Mouse (Mus musculus): ENCODE measurements around the gene Slc25a21.

Gene Slc25a21

DNA sequence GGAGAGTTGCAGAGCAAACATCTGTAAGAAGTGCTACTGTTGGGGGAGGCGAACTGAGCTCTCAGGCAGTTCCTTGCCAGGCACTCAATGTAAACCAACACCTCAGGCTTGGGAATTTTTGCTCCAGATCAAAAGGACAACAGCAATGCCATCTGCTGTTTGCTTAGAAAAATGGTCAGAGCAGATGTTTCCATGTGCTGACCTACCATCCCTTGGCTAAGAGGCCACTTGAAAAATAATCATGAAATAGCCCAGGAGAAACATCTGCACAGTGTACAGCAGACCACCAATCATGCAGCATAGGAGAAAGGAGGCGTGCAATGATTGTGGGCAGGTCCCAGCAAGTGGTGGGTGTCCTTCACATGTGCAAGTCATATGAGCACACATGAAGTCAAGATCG, 180.9 kb downstream of the Slc25a21 start:
- Histone ChIP-seq H3K27me3 (ENCODE audit: control insufficient read depth, insufficient read depth, low read length, poor library complexity, severe bottlenecking) (no peaks in the 10 kb centered on the region), H3K36me3 (ENCODE audit: control insufficient read depth, insufficient read depth, low read length, poor library complexity, severe bottlenecking) (no peaks in the 10 kb centered on the region)
- DNase-seq (ENCODE audit: low read depth, low spot score), result no peak

DNA sequence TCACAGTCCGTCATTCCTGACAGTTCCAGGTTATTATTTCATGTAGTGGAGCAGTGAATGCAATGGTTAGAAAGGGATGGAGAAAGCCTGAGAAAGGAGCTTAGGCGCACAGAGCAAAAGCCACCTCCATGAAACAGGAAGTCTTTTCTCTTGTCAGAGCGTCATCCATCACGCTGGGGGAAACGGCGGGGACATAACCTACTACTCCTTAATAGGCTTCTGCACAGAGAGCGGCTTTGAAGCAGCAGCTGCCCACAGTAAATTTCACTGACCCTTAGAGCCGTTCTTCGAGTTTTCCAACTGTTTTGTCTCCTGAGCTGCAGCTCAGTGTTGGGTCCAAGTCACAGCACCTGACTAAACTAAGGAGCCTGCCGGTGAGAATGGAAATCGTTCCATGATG, 188.3 kb downstream of the Slc25a21 start:
- no peaks in the 10 kb centered on the region for H3K27me3 ChIP-seq (ENCODE audit: control insufficient read depth, insufficient read depth, low read length, poor library complexity, severe bottlenecking)
- DNase-seq (ENCODE audit: low read depth, low spot score), result no peak

DNA sequence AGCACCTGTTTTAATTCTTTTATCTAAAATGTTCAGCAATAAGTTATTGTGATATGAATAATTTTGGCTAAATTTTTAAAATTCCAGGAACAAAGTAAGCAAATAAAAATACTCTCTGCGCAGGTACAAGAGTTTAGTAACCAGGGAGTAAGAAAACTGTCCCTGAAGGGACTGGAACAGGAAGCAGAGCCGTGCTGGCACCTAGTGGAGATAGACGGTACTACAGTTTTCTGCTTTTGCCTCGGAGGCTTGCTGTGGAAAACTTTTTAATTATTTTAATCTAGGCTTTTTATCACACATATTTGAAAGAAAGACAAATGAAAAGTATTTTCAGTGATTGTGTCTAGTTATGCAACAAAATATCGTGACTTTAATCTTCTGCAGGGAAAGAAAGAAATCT, 211.2 kb downstream of the Slc25a21 start:
- no peaks in the 10 kb centered on the region for H3K27me3 ChIP-seq (ENCODE audit: control insufficient read depth, insufficient read depth, low read length, poor library complexity, severe bottlenecking)
- no peaks in the 10 kb centered on the region for H3K36me3 ChIP-seq (ENCODE audit: control insufficient read depth, insufficient read depth, low read length, poor library complexity, severe bottlenecking)
- peak; percentile 36 for DNase-seq (ENCODE audit: low read depth, low spot score)

More for the DNA sequence above, 188.3 kb downstream of the Slc25a21 start:
- no peaks in the 10 kb centered on the region for H3K36me3 ChIP-seq (ENCODE audit: control insufficient read depth, insufficient read depth, low read length, poor library complexity, severe bottlenecking)

DNA sequence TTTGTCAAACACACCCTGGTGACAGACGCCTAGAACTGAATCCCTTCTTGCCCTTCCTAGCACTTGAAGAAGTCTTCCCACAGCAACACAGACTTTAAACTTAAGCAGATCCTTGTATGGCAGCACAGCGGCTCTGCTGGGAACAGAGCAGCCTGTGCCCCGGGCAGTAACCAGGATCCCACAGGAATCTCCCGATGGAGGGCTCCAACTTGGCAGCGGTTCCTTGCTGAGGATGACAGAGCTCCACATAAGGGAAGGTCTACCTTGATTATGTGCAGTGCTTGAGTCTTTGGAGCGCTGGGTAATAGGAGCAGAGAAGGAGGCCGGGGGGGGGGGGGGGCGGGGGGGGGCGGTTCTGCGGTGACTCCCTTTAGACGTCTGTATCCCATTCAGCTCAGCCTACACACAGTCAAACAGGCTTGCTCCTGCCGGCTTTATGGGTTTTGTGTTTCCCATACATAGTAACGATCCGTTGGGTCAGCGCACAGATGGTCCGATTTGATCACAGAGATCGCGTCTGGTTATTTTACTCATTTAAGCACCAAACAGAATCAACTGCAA, 215.1 kb downstream of the Slc25a21 start:
- no peaks in the 10 kb centered on the region for H3K36me3 ChIP-seq (ENCODE audit: control insufficient read depth, insufficient read depth, low read length, poor library complexity, severe bottlenecking)
- H3K27me3 ChIP-seq (ENCODE audit: control insufficient read depth, insufficient read depth, low read length, poor library complexity, severe bottlenecking), result no peaks in the 10 kb centered on the region
- DNase-seq (ENCODE audit: low read depth, low spot score), result no peak

DNA sequence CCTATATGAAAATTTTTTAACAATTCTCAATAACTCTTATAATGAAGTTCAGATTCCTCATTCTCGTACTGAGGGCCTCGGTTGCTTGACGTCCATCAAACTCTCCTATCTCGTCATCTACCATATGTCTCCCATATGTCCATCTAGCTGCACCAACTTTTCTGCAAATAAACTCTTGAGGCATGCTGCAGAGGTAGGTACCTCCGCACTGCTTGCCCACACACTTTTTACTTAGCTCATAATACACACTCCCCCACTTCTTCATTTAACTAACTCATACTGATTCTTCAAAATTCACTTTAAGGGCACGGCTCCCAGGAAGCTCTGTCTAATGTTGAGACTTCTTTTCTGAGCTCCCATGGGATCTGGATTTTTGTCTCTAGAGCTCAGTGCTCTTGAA, 222.0 kb downstream of the Slc25a21 start:
- DNase-seq (ENCODE audit: low read depth, low spot score), result no peak
- Histone ChIP-seq H3K27me3 (ENCODE audit: control insufficient read depth, insufficient read depth, low read length, poor library complexity, severe bottlenecking) (no peaks in the 10 kb centered on the region), H3K36me3 (ENCODE audit: control insufficient read depth, insufficient read depth, low read length, poor library complexity, severe bottlenecking) (no peaks in the 10 kb centered on the region)

DNA sequence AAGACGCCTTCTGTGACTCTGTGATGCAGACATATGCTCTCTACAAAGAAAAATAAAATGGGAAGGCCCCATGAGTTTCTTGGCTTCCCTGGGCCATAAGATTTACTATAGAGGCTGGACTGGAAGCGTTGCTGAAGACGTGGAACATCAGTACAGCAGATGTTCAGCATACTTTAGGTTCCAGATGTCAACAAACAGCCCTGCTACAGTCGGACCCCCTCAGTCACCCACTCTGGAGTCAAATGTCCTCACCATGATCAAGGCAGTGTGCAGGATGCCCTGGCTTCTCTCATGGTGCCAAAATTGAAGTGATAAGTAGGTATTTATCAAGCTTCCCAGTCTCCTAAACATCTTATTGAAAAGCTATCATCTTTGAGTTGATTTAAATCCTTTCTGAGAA, 234.0 kb downstream of the Slc25a21 start:
- Histone ChIP-seq H3K27me3 (ENCODE audit: control insufficient read depth, insufficient read depth, low read length, poor library complexity, severe bottlenecking) (no peaks in the 10 kb centered on the region), H3K36me3 (ENCODE audit: control insufficient read depth, insufficient read depth, low read length, poor library complexity, severe bottlenecking) (no peaks in the 10 kb centered on the region)
- DNase-seq (ENCODE audit: low read depth, low spot score), result no peak

DNA sequence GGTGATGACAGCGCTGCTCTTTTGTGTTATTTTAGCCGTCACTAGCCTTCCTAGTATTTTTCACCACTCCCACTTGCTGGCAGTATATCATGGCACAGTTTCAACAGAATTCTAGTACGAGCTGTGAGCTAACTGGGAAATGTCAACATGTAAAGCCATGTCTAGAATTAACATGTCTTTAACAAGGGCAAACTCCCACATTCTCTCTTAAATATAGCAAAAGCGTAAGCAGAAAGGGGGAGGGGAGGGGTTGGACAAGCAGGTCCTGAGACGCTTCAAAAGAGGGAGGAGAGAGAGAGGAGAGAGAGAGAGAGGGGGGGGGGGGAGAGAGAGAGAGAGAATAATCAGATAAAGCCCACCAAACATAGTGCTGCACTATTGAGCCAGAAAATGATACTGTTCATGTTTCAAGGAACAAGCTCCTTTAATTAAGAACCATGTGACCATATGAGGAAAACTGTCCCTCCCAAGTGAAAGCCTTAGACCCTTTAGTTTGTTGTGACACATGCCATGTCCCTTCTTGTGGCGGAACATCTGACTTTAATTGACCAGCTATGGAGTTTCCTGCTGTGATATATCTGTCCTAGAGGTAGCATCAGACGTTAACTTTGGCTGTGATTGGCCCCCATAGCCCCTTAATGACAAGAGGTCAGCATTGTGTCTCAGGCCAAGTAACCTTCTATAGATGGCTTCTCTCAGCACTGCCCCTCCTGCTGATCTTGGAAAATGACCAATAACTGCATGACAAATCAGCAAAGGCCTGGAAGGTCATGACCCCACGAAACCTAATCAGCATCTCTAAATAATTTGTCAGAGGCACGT, 237.8 kb downstream of the Slc25a21 start:
- no peak for DNase-seq (ENCODE audit: low read depth, low spot score)
- no peaks in the 10 kb centered on the region for H3K27me3 ChIP-seq (ENCODE audit: control insufficient read depth, insufficient read depth, low read length, poor library complexity, severe bottlenecking)
- no peaks in the 10 kb centered on the region for H3K36me3 ChIP-seq (ENCODE audit: control insufficient read depth, insufficient read depth, low read length, poor library complexity, severe bottlenecking)

DNA sequence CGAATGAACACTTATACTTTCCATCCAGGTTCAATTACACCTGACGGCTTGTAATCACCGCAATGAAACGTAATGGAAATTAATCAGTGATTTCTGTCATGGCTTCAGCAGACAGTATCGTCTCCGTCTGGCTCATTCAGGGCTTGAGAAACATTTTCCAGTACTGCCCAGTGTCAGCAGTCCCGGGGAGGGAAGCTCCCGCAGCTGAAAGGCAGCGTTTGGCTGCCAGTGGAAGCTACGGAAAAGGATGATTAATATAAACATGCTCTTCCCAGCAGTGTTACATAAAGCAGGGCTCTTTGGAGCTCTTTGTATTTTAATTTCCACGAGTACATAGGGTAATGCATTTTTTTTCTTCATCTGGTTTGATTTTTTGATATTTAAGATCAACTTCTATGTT, 239.0 kb downstream of the Slc25a21 start:
- DNase-seq (ENCODE audit: low read depth, low spot score), result no peak
- H3K36me3 ChIP-seq (ENCODE audit: control insufficient read depth, insufficient read depth, low read length, poor library complexity, severe bottlenecking), result no peaks in the 10 kb centered on the region
- no peaks in the 10 kb centered on the region for H3K27me3 ChIP-seq (ENCODE audit: control insufficient read depth, insufficient read depth, low read length, poor library complexity, severe bottlenecking)

DNA sequence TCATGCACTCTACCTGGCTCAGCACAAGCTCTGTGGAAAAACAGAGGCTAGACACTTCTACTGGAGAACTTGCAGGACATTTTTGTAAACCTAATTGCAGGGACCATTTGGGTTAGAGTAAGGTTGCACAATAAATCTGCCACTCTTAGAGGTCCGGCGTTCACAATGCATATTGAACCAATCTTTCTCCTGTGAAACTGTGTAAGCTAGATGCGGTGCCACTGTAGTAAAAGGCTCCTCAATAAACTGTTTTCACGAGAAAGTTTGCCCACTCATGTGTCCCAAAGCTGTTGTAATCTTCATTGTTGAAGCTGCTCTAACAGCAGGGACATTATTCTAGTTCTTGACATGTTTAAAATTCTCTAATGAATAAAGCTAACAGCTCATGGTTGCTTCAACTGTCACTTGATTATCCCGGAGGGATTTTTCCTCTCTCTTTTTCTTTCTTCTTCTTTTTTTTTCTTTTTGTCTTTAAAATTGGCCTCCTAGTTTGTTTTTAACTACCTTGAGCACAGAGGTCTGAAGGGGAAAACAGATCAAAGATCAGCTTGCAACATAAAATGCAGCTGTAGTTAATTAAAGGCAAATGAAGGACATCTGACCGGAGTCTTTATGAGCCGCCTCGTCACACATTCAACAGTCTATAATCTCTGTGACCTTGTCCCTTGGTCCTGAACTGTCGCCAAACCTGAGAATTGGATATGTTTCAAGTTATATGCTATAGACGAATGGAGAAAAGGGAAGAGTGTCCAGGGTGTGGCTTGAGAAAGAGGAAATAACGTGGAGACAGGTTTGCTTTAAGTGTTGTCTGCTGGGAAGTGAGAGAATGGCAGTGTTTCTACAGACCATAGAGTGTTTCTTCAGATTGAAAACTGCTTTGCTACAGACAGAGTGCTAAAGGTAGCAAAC, 245.3 kb downstream of the Slc25a21 start:
- H3K36me3 ChIP-seq (ENCODE audit: control insufficient read depth, insufficient read depth, low read length, poor library complexity, severe bottlenecking), result no peaks in the 10 kb centered on the region

DNA sequence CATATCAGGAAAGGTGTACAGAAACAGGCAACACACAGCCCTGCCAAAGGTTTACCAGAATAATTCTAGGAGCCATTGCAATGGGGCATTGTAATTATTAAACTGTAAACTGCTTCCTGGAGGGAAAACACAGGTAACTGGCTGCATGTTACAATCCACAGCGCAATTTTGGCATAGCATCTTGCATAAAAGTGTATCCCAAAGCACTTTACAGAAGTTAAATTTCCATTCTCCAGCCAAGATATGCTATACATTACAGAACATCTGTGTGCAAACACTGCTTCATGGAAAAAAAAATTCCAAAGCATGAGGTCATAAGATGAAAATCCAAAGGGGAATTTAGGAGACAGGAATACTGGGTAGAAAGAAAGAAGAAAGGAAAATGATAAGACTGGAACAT, 253.0 kb downstream of the Slc25a21 start:
- Histone ChIP-seq H3K36me3 (ENCODE audit: control insufficient read depth, insufficient read depth, low read length, poor library complexity, severe bottlenecking) (no peaks in the 10 kb centered on the region), H3K27me3 (ENCODE audit: control insufficient read depth, insufficient read depth, low read length, poor library complexity, severe bottlenecking) (no peaks in the 10 kb centered on the region)
- no peak for DNase-seq (ENCODE audit: low read depth, low spot score)

More for the DNA sequence above, 245.3 kb downstream of the Slc25a21 start:
- no peak for DNase-seq (ENCODE audit: low read depth, low spot score)
- H3K27me3 ChIP-seq (ENCODE audit: control insufficient read depth, insufficient read depth, low read length, poor library complexity, severe bottlenecking), result no peaks in the 10 kb centered on the region

DNA sequence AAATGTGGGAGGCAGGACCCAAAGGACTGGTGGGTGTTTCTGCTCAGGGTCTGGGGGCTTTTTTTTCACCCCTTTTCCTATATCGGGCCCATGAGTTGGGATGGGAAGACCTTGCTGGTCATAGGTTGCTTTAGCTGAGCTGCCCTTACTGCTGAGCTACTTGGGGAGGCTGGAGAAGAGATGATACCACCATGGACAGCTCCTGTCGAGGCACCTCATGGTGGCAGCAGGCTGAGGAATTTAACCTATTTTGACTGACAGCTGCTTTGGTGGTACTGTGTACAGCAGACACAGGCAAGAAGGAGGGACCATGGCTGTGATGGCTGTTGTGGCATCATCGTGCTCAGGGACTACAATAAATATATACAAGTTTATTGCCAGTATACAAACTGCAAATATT, 256.4 kb downstream of the Slc25a21 start:
- Histone ChIP-seq H3K36me3 (ENCODE audit: control insufficient read depth, insufficient read depth, low read length, poor library complexity, severe bottlenecking) (no peaks in the 10 kb centered on the region), H3K27me3 (ENCODE audit: control insufficient read depth, insufficient read depth, low read length, poor library complexity, severe bottlenecking) (no peaks in the 10 kb centered on the region)
- DNase-seq (ENCODE audit: low read depth, low spot score), result no peak

DNA sequence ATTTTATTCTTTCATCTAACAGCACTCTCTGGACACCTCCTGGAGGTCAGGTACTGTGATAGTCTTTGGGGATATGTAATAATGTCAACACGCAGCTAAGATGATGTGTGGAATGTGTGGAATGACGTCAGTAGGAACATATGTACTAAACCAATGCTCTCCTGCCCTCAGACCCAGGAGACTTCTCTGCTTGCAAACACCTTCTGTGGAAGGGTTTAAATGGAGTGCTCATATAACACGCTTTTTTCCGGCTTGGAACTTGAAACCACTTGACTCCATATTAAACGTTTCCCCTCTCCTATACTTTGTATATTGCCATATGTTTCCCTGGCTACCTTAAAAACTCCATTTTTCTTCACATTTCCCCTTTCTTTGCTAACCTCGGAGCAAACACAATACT, 279.1 kb downstream of the Slc25a21 start:
- Histone ChIP-seq H3K36me3 (ENCODE audit: control insufficient read depth, insufficient read depth, low read length, poor library complexity, severe bottlenecking) (no peaks in the 10 kb centered on the region), H3K27me3 (ENCODE audit: control insufficient read depth, insufficient read depth, low read length, poor library complexity, severe bottlenecking) (no peaks in the 10 kb centered on the region)
- DNase-seq (ENCODE audit: low read depth, low spot score), result no peak

DNA sequence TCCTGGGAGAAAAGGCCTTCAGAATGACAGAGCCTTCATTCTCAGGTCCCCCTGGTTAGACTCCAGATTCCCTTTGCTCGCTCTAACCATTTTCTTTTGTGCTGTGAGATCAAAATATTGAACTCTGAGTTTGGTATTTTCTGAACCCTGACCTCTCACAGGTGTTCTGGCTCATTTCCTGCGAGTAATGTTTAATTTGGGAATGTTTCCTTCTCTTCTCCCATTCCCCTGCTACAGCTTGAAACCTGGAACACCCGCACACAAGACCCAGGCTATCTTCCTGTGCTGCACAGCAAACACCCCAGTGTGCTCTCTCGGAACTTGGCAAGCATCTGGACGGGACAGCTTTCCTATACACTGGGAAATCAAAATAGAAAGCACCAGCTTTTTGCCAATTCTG, 290.8 kb downstream of the Slc25a21 start:
- H3K36me3 ChIP-seq (ENCODE audit: control insufficient read depth, insufficient read depth, low read length, poor library complexity, severe bottlenecking), result no peaks in the 10 kb centered on the region
- H3K27me3 ChIP-seq (ENCODE audit: control insufficient read depth, insufficient read depth, low read length, poor library complexity, severe bottlenecking), result no peaks in the 10 kb centered on the region
- DNase-seq (ENCODE audit: low read depth, low spot score), result no peak

DNA sequence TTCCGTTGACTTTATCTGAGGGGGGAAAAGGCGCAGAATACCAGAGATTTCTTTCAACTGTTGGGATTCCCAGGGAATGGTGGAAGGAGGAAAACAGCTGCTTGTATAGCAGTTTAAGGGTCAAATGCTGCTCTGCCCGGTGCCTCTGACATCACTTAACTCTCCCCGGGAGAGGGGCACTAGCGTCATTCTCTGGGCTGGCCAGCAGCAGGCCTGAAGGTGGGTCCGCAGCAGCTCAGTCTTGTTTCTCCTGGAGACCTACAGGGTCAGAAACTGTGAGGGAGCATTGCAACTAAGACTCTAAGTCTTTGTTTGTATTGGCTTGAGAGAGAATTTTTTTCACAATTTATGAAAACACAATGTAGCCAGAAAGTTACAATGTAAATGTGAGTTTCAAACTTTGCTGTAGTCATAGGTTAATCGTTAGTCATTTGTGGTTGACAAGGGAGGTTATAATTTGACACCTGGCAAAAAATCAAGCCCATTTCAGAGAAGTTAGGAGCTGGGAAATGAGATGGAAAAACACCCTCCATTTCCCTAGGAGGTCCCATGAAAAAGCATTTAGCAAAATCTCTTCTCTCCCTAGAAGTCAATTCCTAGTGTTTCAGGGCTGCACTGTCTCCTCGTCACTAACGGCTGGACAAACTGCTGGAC, 291.5 kb downstream of the Slc25a21 start:
- Histone ChIP-seq H3K27me3 (ENCODE audit: control insufficient read depth, insufficient read depth, low read length, poor library complexity, severe bottlenecking) (no peaks in the 10 kb centered on the region), H3K36me3 (ENCODE audit: control insufficient read depth, insufficient read depth, low read length, poor library complexity, severe bottlenecking) (no peaks in the 10 kb centered on the region)
- no peak for DNase-seq (ENCODE audit: low read depth, low spot score)
